Mouse (Mus musculus): ENCODE measurements around the gene Zfp414. TPM values are rescaled to one million over a fixed set of nuclear protein-coding genes. Genes with fewer than 3 reads are reported as not detected.
A peak's percentile ranks its signal among the peaks of the same experiment; 100 is the strongest.

Zfp414 gene
- 49.0 and 65.1 TPM in 2 replicates for total RNA-seq (2014; rRNA removed)
- 70.9 and 73.8 TPM in 2 replicates for polyA plus RNA-seq (2015; fragmentation: Nextera tagmentation; extraction: Ambion mirVana)

DNA sequence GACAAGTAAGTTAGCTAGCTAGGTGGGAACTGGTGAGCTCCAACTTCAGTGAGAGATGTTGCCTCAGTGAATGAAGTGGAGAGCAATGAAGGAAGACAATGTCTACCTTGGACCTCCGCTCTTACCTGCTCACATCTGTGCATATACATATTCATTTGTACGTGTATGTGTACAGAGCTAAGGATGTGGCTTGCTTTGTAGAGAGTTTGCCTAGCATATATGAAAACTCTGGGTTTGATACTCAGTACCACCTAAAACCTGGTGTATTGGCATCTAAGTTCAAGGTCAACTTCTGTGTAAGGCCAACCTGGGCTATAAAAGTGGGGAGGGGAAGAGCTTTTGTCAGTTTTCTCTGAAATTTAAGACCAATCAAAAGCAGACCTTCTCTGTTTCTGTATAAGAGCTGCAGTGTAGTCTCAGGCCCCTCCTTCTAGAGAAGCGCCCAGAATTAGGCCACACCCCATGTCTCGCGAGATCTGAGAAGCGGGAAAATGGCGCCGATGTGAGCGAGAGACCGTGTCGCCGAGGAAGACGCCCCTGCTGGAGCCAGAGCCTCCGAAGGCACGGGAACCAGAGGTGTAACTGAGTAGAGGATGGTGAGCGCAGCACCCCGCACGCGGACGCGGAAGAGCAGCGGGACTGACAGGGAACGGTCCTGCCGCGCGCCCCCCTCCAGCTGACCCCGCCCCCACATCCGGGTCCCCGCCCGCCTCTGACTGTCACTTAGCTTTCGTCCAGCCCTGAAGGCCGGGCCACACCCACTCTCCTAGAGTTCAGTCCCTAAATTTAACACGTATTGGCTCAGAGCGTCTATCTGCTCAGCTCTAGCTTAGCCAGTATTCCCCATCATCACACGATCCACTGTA is at the start of gene Zfp414:
Gene Zfp414 (plus strand): TSS at position 470 of the 866 bp plus-strand sequence.
- Histone ChIP-seq H3K4me3 (ENCODE audit: low read length) (peak within 1 kb of the TSS; percentile 59), H3K27me3 (ENCODE audit: insufficient read depth, low read length) (no peaks in the 10 kb centered on the region), H3K36me3 (ENCODE audit: insufficient read depth, low read length) (no peaks in the 10 kb centered on the region), H3K9ac (replicated peaks; ENCODE audit: low read length) (peak within 1 kb of the TSS; percentile 84), H3K4me1 (ENCODE audit: insufficient read depth, low read length) (peaks cover 19% of the 10 kb centered on the region; the same call in 1 of the 2 replicates), H3K27ac (peak within 1 kb of the TSS; percentile 98), H3K9me3 (ENCODE audit: low read length) (no peaks in the 10 kb centered on the region), H3K4me2 (ENCODE audit: low read depth, low read length) (peak within 1 kb of the TSS; percentile 88)
- DNase-seq (ENCODE audit: low spot score): peak; percentile 96
- peak; percentile 96 for ATAC-seq
- WGBS: 5% methylated on average over 35 of the region's 35 CpGs
- TF ChIP-seq CTCF (IDR thresholded peaks at IDR 0.05; ENCODE audit: low read depth): no peak

DNA sequence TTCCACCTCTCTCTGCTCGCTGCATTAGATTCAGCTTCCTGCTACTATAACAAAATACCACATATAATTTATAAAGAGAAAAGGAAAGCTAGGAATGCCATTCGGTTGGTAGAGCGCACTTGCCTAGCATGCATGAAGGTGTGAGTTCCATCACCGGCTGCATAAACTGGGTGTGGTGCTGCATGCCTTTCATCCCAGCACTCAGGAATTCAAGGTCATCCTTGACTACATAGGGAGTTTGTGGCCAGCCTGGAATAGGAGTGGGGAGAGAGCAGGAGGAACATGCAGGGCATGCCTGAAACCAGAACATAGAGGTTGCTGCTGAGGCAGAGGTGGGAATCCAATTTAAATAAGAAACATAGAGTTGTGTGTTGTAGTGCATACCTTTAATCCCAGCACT is 44.8 kb upstream of the Zfp414 start:
- no peaks in the 10 kb centered on the region for H3K4me1 ChIP-seq (ENCODE audit: insufficient read depth, low read length)
- no peak for ATAC-seq
- TF ChIP-seq CTCF (IDR thresholded peaks at IDR 0.05; ENCODE audit: low read depth): no peak
- H3K9ac ChIP-seq (replicated peaks; ENCODE audit: low read length): no peak overlapping the region
- 90% methylated on average over 4 of the region's 4 CpGs for WGBS
- no peaks in the 10 kb centered on the region for H3K9me3 ChIP-seq (ENCODE audit: low read length)
- no peaks in the 10 kb centered on the region for H3K36me3 ChIP-seq (ENCODE audit: insufficient read depth, low read length)
- no peak for DNase-seq (ENCODE audit: low spot score)
- no peak overlapping the region for H3K27ac ChIP-seq
- no peak overlapping the region for H3K4me3 ChIP-seq (ENCODE audit: low read length)
- no peak overlapping the region for H3K4me2 ChIP-seq (ENCODE audit: low read depth, low read length)
- H3K27me3 ChIP-seq (ENCODE audit: insufficient read depth, low read length): no peaks in the 10 kb centered on the region

- H3K9me3 ChIP-seq (ENCODE audit: low read length): no peaks in the 10 kb centered on the region
- 73% methylated on average over 17 of the region's 17 CpGs for WGBS
- no peak overlapping the region for H3K4me2 ChIP-seq (ENCODE audit: low read depth, low read length)
- no peak for TF ChIP-seq CTCF (IDR thresholded peaks at IDR 0.05; ENCODE audit: low read depth)
- no peak overlapping the region for H3K27ac ChIP-seq
- no peaks in the 10 kb centered on the region for H3K36me3 ChIP-seq (ENCODE audit: insufficient read depth, low read length)
- DNase-seq (ENCODE audit: low spot score) (no peak), ATAC-seq (no peak)
- no peak overlapping the region for H3K4me3 ChIP-seq (ENCODE audit: low read length)
- H3K4me1 ChIP-seq (ENCODE audit: insufficient read depth, low read length): no peaks in the 10 kb centered on the region
- no peaks in the 10 kb centered on the region for H3K27me3 ChIP-seq (ENCODE audit: insufficient read depth, low read length)
- H3K9ac ChIP-seq (replicated peaks; ENCODE audit: low read length): no peak overlapping the region
These were observed 42.9 kb upstream of the Zfp414 start for GRCm38 (mm10) chr17:33586011-33586410.

DNA sequence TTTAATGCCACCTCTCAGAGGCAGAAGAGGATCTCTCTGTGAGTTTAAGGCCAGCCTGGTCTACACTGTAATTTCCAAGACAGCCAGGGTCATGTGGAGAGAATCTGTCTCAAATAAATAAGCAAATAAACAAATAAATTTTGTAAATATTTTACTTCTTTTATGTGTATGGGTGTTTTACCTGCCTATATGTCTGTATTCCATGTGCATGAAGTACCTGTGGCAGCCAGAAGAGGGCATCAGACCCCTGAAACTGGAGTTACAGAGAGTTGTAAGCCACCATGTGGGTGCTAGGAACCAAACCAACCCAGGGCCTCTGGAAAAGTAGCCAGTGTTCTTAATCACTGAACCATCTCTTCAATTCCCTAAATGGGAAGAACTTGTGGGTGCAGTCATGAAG is 31.6 kb upstream of the Zfp414 start:
- Histone ChIP-seq H3K9me3 (ENCODE audit: low read length) (no peaks in the 10 kb centered on the region; the same call in 1 of the 2 replicates), H3K4me1 (ENCODE audit: insufficient read depth, low read length) (no peaks in the 10 kb centered on the region)

DNA sequence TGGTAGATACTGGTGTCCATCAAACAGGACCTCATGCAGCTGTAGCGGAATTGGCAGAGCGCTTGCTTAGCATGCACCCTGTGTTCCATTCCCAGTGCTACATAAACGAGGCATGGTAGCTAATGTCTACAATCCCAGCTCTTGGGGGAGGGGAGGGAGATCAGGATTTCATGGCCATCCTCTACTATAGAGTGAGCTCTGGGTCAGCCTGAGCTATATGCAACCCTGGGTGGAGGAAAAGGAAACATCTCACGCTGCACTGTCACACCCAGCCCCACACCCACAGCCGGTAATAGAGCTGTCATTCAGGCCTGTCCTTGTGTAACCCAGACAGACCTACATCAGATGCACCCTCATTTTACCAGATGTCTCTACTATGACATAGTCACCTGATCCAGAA is 30.4 kb upstream of the Zfp414 start:
- no peak for ATAC-seq
- Histone ChIP-seq H3K4me1 (ENCODE audit: insufficient read depth, low read length) (no peaks in the 10 kb centered on the region), H3K9me3 (ENCODE audit: low read length) (no peaks in the 10 kb centered on the region; the same call in 1 of the 2 replicates), H3K36me3 (ENCODE audit: insufficient read depth, low read length) (no peaks in the 10 kb centered on the region), H3K27me3 (ENCODE audit: insufficient read depth, low read length) (no peaks in the 10 kb centered on the region), H3K4me3 (ENCODE audit: low read length) (no peak overlapping the region), H3K27ac (no peak overlapping the region), H3K9ac (replicated peaks; ENCODE audit: low read length) (no peak overlapping the region), H3K4me2 (ENCODE audit: low read depth, low read length) (no peak overlapping the region)
- TF ChIP-seq CTCF (IDR thresholded peaks at IDR 0.05; ENCODE audit: low read depth): no peak
- DNase-seq (ENCODE audit: low spot score): no peak
- WGBS: 87% methylated on average over 5 of the region's 5 CpGs

More for the DNA sequence above, 31.6 kb upstream of the Zfp414 start:
- no peaks in the 10 kb centered on the region for H3K27me3 ChIP-seq (ENCODE audit: insufficient read depth, low read length)
- H3K9ac ChIP-seq (replicated peaks; ENCODE audit: low read length): no peak overlapping the region
- no peak for TF ChIP-seq CTCF (IDR thresholded peaks at IDR 0.05; ENCODE audit: low read depth)
- H3K36me3 ChIP-seq (ENCODE audit: insufficient read depth, low read length): no peaks in the 10 kb centered on the region
- DNase-seq (ENCODE audit: low spot score) (no peak), ATAC-seq (no peak)
- no peak overlapping the region for H3K4me2 ChIP-seq (ENCODE audit: low read depth, low read length)
- H3K27ac ChIP-seq: no peak overlapping the region
- H3K4me3 ChIP-seq (ENCODE audit: low read length): no peak overlapping the region

DNA sequence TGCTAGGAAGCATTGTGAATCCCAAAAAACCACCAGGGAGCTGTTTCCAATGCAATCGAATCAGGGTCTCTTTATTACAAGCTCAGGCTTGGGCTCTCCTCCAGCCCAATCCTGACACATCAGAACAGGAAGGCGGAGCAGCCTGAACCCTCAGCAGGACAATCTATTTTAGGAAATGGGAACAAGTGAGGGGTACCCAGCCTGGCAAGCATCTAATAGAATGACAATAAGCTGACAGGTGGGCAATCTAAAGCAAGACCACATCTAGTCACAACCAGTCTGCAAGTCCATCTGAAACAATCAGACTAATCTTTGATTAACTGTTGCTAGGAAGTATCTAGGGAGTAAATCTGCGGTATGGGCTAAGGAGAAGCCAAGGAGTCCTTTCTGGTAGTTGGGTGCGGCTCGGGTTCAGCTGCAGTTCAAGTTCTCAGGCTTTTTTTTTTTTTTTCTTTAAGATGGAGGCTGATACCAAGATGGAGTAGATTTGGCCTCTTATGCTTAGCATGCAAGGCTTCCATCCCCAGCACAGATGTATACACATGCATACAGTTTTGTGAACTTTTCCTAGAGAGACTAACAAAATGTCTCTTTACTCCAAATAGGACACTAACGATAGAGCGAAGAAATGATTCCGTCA is 28.9 kb upstream of the Zfp414 start:
- Histone ChIP-seq H3K27ac (no peak overlapping the region), H3K4me2 (ENCODE audit: low read depth, low read length) (no peak overlapping the region), H3K9ac (replicated peaks; ENCODE audit: low read length) (no peak overlapping the region), H3K36me3 (ENCODE audit: insufficient read depth, low read length) (no peaks in the 10 kb centered on the region), H3K27me3 (ENCODE audit: insufficient read depth, low read length) (no peaks in the 10 kb centered on the region), H3K9me3 (ENCODE audit: low read length) (no peaks in the 10 kb centered on the region; the same call in 1 of the 2 replicates), H3K4me3 (ENCODE audit: low read length) (no peak overlapping the region), H3K4me1 (ENCODE audit: insufficient read depth, low read length) (no peaks in the 10 kb centered on the region)
- ATAC-seq (no peak), DNase-seq (ENCODE audit: low spot score) (no peak)
- no peak for TF ChIP-seq CTCF (IDR thresholded peaks at IDR 0.05; ENCODE audit: low read depth)
- 87% methylated on average over 8 of the region's 8 CpGs for WGBS

All from hindbrain, postnatal 0 days (tissue).